Mouse (Mus musculus) liver, adult 2 months (tissue): ENCODE measurements around the gene Mrps35.

ENCODE experiments used
- CTCF ChIP-seq: fragments of 200-500 bp; IDR thresholded peaks from 2 replicates; pipeline ENCODE4 v1.5.1; 2011; ENCODE audit warnings: low read depth, low read length, control low read depth
- POLR2A ChIP-seq: fragments of 200-500 bp; IDR thresholded peaks from 2 replicates; pipeline ENCODE4 v1.6.1; 2011; ENCODE audit warnings: low read length, control low read depth; ENCODE audit not compliant: insufficient read depth; ENCODE audit errors: extremely low read depth

GRCm38 (mm10) chr6:147028396-147028795, 14.2 kb upstream of the Mrps35 start:
- TF ChIP-seq POLR2A (no peak), CTCF (no peak)
